Mouse (Mus musculus) frontal cortex, adult (tissue): ENCODE data around the gene Micu2.
"Not testable (repeated sequence)": the region's sequence is repeated elsewhere in the genome, so short reads cannot be mapped to it uniquely, and the experiment has no call there.

ENCODE experiments used
- ATAC-seq: cut with Nextera tagmentation; 2 replicates; pipeline ENCODE4 v1.9.2; 2017; ENCODE audit warnings: mild to moderate bottlenecking, moderate library complexity, mixed read lengths; ENCODE audit not compliant: low TSS enrichment

The Micu2 gene

GRCm38 (mm10) chr14:57967080-57967797 is 31.8 kb downstream of the Micu2 start:
- ATAC-seq: peak; percentile 78

GRCm38 (mm10) chr14:57961861-57962260 is 37.2 kb downstream of the Micu2 start:
- no peak for ATAC-seq

GRCm38 (mm10) chr14:57951089-57951488 is 48.0 kb downstream of the Micu2 start:
- peak; percentile 85 for ATAC-seq

GRCm38 (mm10) chr14:57945834-57946233 is 53.2 kb downstream of the Micu2 start:
- ATAC-seq: no peak

- ATAC-seq: no peak
Measured at GRCm38 (mm10) chr14:57937297-57937696, 61.8 kb downstream of the Micu2 start.

- no peak for ATAC-seq
Measured at GRCm38 (mm10) chr14:57934666-57935065, 64.4 kb downstream of the Micu2 start.

- ATAC-seq: no peak
Measured at GRCm38 (mm10) chr14:57933608-57934007, 65.5 kb downstream of the Micu2 start.

GRCm38 (mm10) chr14:57932881-57933443 is 66.1 kb downstream of the Micu2 start:
- no peak for ATAC-seq

- ATAC-seq: peak; percentile 43
Measured at GRCm38 (mm10) chr14:57921428-57922131, 77.5 kb downstream of the Micu2 start.

- peak; percentile 78 for ATAC-seq
Measured at GRCm38 (mm10) chr14:57920568-57921310, 78.3 kb downstream of the Micu2 start.

GRCm38 (mm10) chr14:57919148-57919875 is 79.8 kb downstream of the Micu2 start:
- ATAC-seq: no peak

GRCm38 (mm10) chr14:57915341-57915740 is 83.7 kb downstream of the Micu2 start:
- ATAC-seq: no peak

GRCm38 (mm10) chr14:57912211-57913007 is 86.7 kb downstream of the Micu2 start:
- not testable (repeated sequence) for ATAC-seq

GRCm38 (mm10) chr14:57911787-57912186 is 87.3 kb downstream of the Micu2 start:
- ATAC-seq: not testable (repeated sequence)

- no peak for ATAC-seq
Measured at GRCm38 (mm10) chr14:57911316-57911715, 87.7 kb downstream of the Micu2 start.

GRCm38 (mm10) chr14:57910501-57911068 is 88.5 kb downstream of the Micu2 start:
- peak; percentile 94 for ATAC-seq

GRCm38 (mm10) chr14:57909297-57909696 is 89.8 kb downstream of the Micu2 start:
- ATAC-seq: peak; percentile 27; the same call in 1 of the 2 replicates

GRCm38 (mm10) chr14:57908431-57908830 is 90.6 kb downstream of the Micu2 start:
- ATAC-seq: no peak

GRCm38 (mm10) chr14:57901998-57902397 is 97.1 kb downstream of the Micu2 start:
- ATAC-seq: no peak

- ATAC-seq: no peak
Measured at GRCm38 (mm10) chr14:57896882-57897281, 102.2 kb downstream of the Micu2 start.
